Mouse (Mus musculus) thymus, adult 2 months (tissue): ENCODE results near the gene Khsrp. TPM values are rescaled to one million over a fixed set of nuclear protein-coding genes. Genes with fewer than 3 reads are reported as not detected.
A peak's percentile ranks its signal among the peaks of the same experiment; 100 is the strongest.
"Not testable (repeated sequence)": the region's sequence is repeated elsewhere in the genome, so short reads cannot be mapped to it uniquely, and the experiment has no call there.

ENCODE experiments used
- DNase-seq: peaks from one replicate; pipeline ENCODE4 v3.0.0; 2021
- H3K27ac ChIP-seq: fragments of 200-500 bp; 2 replicates; pipeline ENCODE4 v1.5.1; 2012; ENCODE audit warnings: low read length, control low read depth; ENCODE audit not compliant: control insufficient read depth, insufficient read depth
- H3K27me3 ChIP-seq: fragments of 200-500 bp; 2 replicates; pipeline ENCODE4 v1.6.1; 2012; ENCODE audit warnings: mild to moderate bottlenecking, low read length, moderate library complexity, mixed read lengths; ENCODE audit not compliant: control insufficient read depth, insufficient read depth
- H3K36me3 ChIP-seq: fragments of 200-500 bp; 2 replicates; pipeline ENCODE4 v1.6.1; 2012; ENCODE audit warnings: mild to moderate bottlenecking, low read length, moderate library complexity; ENCODE audit not compliant: control insufficient read depth, insufficient read depth
- H3K4me1 ChIP-seq: fragments of 200-500 bp; replicated peaks from 2 replicates; pipeline ENCODE4 v1.6.1; 2012; ENCODE audit warnings: low read length; ENCODE audit not compliant: control insufficient read depth, insufficient read depth
- H3K4me3 ChIP-seq: fragments of 200-500 bp; 2 replicates; pipeline ENCODE4 v1.5.1; 2012; ENCODE audit warnings: mild to moderate bottlenecking, low read length, control low read depth, moderate library complexity; ENCODE audit not compliant: control insufficient read depth, insufficient read depth
- CTCF ChIP-seq: fragments of 200-500 bp; IDR thresholded peaks from 2 replicates; pipeline ENCODE4 v1.5.1; 2012; ENCODE audit warnings: mild to moderate bottlenecking, control low read depth, low read length, moderate library complexity, borderline replicate concordance; ENCODE audit not compliant: control insufficient read depth, poor library complexity, insufficient read depth; ENCODE audit errors: extremely low read depth
- POLR2A ChIP-seq: fragments of 200-500 bp; IDR thresholded peaks from 2 replicates; pipeline ENCODE4 v1.6.1; 2012; ENCODE audit warnings: mild to moderate bottlenecking, low read length, control low read depth, moderate library complexity; ENCODE audit not compliant: control insufficient read depth, poor library complexity, insufficient read depth; ENCODE audit errors: extremely low read depth
- WGBS: fragments of 180-500 bp; shearing (Covaris S2); methylation state at CpG from one replicate; pipeline ENCODE4 v1.1.7; 2018; 5-methylcytosine and 5-hydroxymethylcytosine counted together
- polyA plus RNA-seq: library from polyadenylated mRNA; depleted of rRNA; stranded (reverse); fragments of >200 nt; gene quantifications from 2 replicates; pipeline ENCODE4 v1.2.3, GENCODE M21; 2012

Gene Khsrp
- polyA plus RNA-seq, 1 experiment, result 229 TPM

- peaks cover 3% of the 10 kb centered on the region; the same call in 1 of the 2 replicates for H3K27me3 ChIP-seq
- TF ChIP-seq POLR2A (no peak), CTCF (no peak)
- 13% methylated on average over 21 of the region's 22 CpGs for WGBS
- H3K4me3 ChIP-seq, result peak within 1 kb of the TSS; percentile 89
- H3K36me3 ChIP-seq, result 0 out of 2 replicates have a peak, but pooled peaks cover 5% of the 10 kb centered on the region
- no peak within 1 kb of the TSS for H3K27ac ChIP-seq
- DNase-seq, result peak; percentile 23
- H3K4me1 ChIP-seq, result peaks cover 26% of the 10 kb centered on the region
These were observed 27.7 kb upstream of the Khsrp start, which contains the start of gene Crb3 for GRCm38 (mm10) chr17:57058891-57059485. Crb3 (plus strand) TSS chr17:57059105.

GRCm38 (mm10) chr17:57056246-57056645, 24.9 kb upstream of the Khsrp start:
- H3K27me3 ChIP-seq, result no peaks in the 10 kb centered on the region
- H3K4me1 ChIP-seq, result peaks cover 13% of the 10 kb centered on the region
- 0 out of 2 replicates have a peak, but pooled peaks cover 11% of the 10 kb centered on the region for H3K36me3 ChIP-seq
- H3K4me3 ChIP-seq, result no peak overlapping the region
- H3K27ac ChIP-seq, result no peak overlapping the region
- WGBS, result 97% methylated on average over 3 of the region's 3 CpGs
- no peak for DNase-seq
- TF ChIP-seq POLR2A, result no peak
- TF ChIP-seq CTCF, result no peak

- DNase-seq, result peak; percentile 49
- not testable (repeated sequence) for H3K4me3 ChIP-seq, H3K27ac ChIP-seq, H3K27me3 ChIP-seq, H3K4me1 ChIP-seq
- 0 out of 2 replicates have a peak, but pooled peaks cover 11% of the 10 kb centered on the region for H3K36me3 ChIP-seq
- 87% methylated on average over 4 of the region's 4 CpGs for whole genome bisulfite sequencing
These were observed 20.4 kb upstream of the Khsrp start for GRCm38 (mm10) chr17:57051679-57052078.

- 0 out of 2 replicates have a peak, but pooled peaks cover 5% of the 10 kb centered on the region for H3K36me3 ChIP-seq
- 100% methylated on average over 3 of the region's 3 CpGs for WGBS
- no peak for TF ChIP-seq CTCF
- TF ChIP-seq POLR2A, result no peak
- H3K4me1 ChIP-seq, result no peaks in the 10 kb centered on the region
- H3K27ac ChIP-seq, result no peak overlapping the region
- DNase-seq, result no peak
- H3K27me3 ChIP-seq, result no peaks in the 10 kb centered on the region
- H3K4me3 ChIP-seq, result no peak overlapping the region
These were observed 17.5 kb upstream of the Khsrp start for GRCm38 (mm10) chr17:57048816-57049215.

- Histone ChIP-seq H3K36me3 (0 out of 2 replicates have a peak, but pooled peaks cover 3% of the 10 kb centered on the region), H3K4me3 (no peak overlapping the region), H3K27ac (no peak overlapping the region), H3K27me3 (no peaks in the 10 kb centered on the region), H3K4me1 (no peaks in the 10 kb centered on the region)
- no peak for TF ChIP-seq POLR2A
- TF ChIP-seq CTCF, result no peak
- 92% methylated on average over 5 of the region's 5 CpGs for WGBS
- no peak for DNase-seq
These were observed 16.1 kb upstream of the Khsrp start for GRCm38 (mm10) chr17:57047406-57047805.

GRCm38 (mm10) chr17:57041554-57041953, 10.2 kb upstream of the Khsrp start, which contains the start of gene Slc25a41:
Slc25a41 (minus strand) TSS chr17:57041654.
- WGBS, result 94% methylated on average over 8 of the region's 8 CpGs
- no peak within 1 kb of the TSS for H3K4me3 ChIP-seq
- TF ChIP-seq POLR2A, result no peak
- no peak for TF ChIP-seq CTCF
- no peaks in the 10 kb centered on the region for H3K27me3 ChIP-seq
- DNase-seq, result no peak
- H3K27ac ChIP-seq, result no peak within 1 kb of the TSS
- H3K36me3 ChIP-seq, result no peaks in the 10 kb centered on the region
- H3K4me1 ChIP-seq, result no peaks in the 10 kb centered on the region; the same call in 1 of the 2 replicates

- TF ChIP-seq CTCF, result no peak
- no peak for TF ChIP-seq POLR2A
- Histone ChIP-seq H3K27ac (no peak overlapping the region), H3K4me3 (no peak overlapping the region), H3K36me3 (no peaks in the 10 kb centered on the region), H3K27me3 (no peaks in the 10 kb centered on the region), H3K4me1 (no peaks in the 10 kb centered on the region; the same call in 1 of the 2 replicates)
- 64% methylated on average over 8 of the region's 8 CpGs for WGBS
- no peak for DNase-seq
These were observed 7.7 kb upstream of the Khsrp start for GRCm38 (mm10) chr17:57038978-57039377.

GRCm38 (mm10) chr17:57032854-57033253, 1.5 kb upstream of the Khsrp start:
- Histone ChIP-seq H3K27me3 (no peaks in the 10 kb centered on the region), H3K27ac (no peak overlapping the region), H3K4me3 (no peak overlapping the region), H3K4me1 (peaks cover 21% of the 10 kb centered on the region), H3K36me3 (0 out of 2 replicates have a peak, but pooled peaks cover 2% of the 10 kb centered on the region)
- no peak for TF ChIP-seq CTCF
- TF ChIP-seq POLR2A, result no peak
- DNase-seq, result no peak
- 99% methylated on average over 4 of the region's 4 CpGs for WGBS
